Mouse (Mus musculus) stomach, embryonic 15.5 days (tissue): ENCODE data around the gene Tbccd1. TPM values are rescaled to one million over a fixed set of nuclear protein-coding genes. Genes with fewer than 3 reads are reported as not detected.

Experiments
- ATAC-seq: fragments of 200-750 bp; cut with Nextera tagmentation; 2 replicates; pipeline ENCODE4 v1.8.0; 2017; ENCODE audit warnings: low read depth, moderate number of reproducible peaks, moderate TSS enrichment; ENCODE audit not compliant: insufficient read depth, low FRiP score
- H3K27ac ChIP-seq: fragments of 300-500 bp; sonication (generic); 2 replicates; pipeline ENCODE4 v1.5.1; 2015; ENCODE audit warnings: mild to moderate bottlenecking, inconsistent platforms
- H3K27me3 ChIP-seq: fragments of 300-500 bp; sonication (generic); replicated peaks from 2 replicates; pipeline ENCODE4 v1.6.1; 2015; ENCODE audit warnings: inconsistent platforms
- H3K36me3 ChIP-seq: fragments of 300-500 bp; sonication (generic); 2 replicates; pipeline ENCODE4 v1.6.1; 2015; ENCODE audit warnings: inconsistent platforms
- H3K4me1 ChIP-seq: fragments of 300-500 bp; sonication (generic); 2 replicates; pipeline ENCODE4 v1.6.1; 2015; ENCODE audit warnings: inconsistent platforms
- H3K4me2 ChIP-seq: fragments of 300-500 bp; sonication (generic); 2 replicates; pipeline ENCODE4 v1.6.1; 2015; ENCODE audit warnings: mild to moderate bottlenecking, inconsistent platforms
- H3K4me3 ChIP-seq: fragments of 300-500 bp; sonication (generic); replicated peaks from 2 replicates; pipeline ENCODE4 v1.5.1; 2015; ENCODE audit warnings: inconsistent platforms
- H3K9ac ChIP-seq: fragments of 300-500 bp; sonication (generic); 2 replicates; pipeline ENCODE4 v1.6.1; 2015; ENCODE audit warnings: inconsistent platforms
- H3K9me3 ChIP-seq: fragments of 300-500 bp; sonication (generic); 2 replicates; pipeline ENCODE4 v1.6.1; 2016; ENCODE audit warnings: inconsistent platforms
- WGBS: fragments of 180-500 bp; shearing (Covaris S2); methylation state at CpG from one replicate; pipeline ENCODE4 v1.1.7; 2015; 5-methylcytosine and 5-hydroxymethylcytosine counted together
- polyA plus RNA-seq: library from polyadenylated mRNA; unstranded; fragments of >200 nt; fragmentation: Nextera tagmentation; extraction: Ambion mirVana; gene quantifications from 2 replicates; pipeline ENCODE4 v1.2.1, GENCODE M21; 2015

Gene Tbccd1
- polyA plus RNA-seq, 1 experiment from 2014 or later: 32.3 TPM

DNA sequence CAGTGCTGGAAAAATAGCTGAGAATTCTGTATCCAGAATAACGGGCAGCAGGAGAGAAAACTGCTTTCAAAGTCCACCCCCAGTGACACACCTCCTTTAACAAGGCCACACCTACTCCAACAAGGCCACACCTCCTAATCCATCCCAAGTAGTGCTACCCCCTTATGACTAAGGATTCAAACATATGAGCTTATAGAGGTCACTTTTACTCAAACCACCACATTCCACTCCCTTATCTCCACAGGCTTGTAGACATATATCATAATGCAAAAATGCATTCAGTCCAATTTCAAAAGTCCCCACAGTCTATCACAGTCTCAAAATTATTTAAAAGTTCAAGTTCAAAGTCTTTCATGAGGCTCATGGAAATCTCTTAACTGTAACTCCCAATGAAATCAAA is 9.8 kb downstream of the Tbccd1 start:
- no peaks in the 10 kb centered on the region for H3K27me3 ChIP-seq
- no peak overlapping the region for H3K9ac ChIP-seq
- ATAC-seq: no peak
- H3K4me2 ChIP-seq: no peak overlapping the region
- no peaks in the 10 kb centered on the region for H3K36me3 ChIP-seq
- H3K4me1 ChIP-seq: peaks cover 4% of the 10 kb centered on the region; the same call in 1 of the 2 replicates
- 94% methylated on average over 1 of the region's 1 CpGs for whole genome bisulfite sequencing
- no peak overlapping the region for H3K4me3 ChIP-seq
- no peaks in the 10 kb centered on the region for H3K9me3 ChIP-seq
- no peak overlapping the region for H3K27ac ChIP-seq

DNA sequence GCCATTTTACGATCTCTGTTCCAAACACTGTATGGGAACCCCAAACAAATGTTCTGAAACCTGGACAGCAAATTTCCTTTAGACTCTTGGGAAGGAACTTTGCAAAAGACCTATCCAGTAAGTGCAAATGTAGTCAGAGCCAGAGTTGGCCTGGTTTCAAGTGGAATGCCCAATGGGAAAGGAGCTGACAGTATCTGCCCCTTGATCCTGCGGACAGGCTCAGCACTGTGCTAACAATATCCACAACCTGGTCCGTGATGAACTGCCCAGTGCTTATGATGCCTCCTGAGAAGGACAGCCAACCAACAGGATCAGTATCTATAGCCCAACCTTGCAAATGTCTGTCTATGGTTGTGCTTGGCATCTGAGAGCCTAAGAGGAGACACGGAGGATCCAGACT is 12.0 kb downstream of the Tbccd1 start:
- Histone ChIP-seq H3K9me3 (no peaks in the 10 kb centered on the region), H3K9ac (no peak overlapping the region), H3K4me2 (no peak overlapping the region), H3K27me3 (no peaks in the 10 kb centered on the region), H3K27ac (no peak overlapping the region), H3K4me1 (peaks cover 4% of the 10 kb centered on the region; the same call in 1 of the 2 replicates), H3K4me3 (no peak overlapping the region), H3K36me3 (no peaks in the 10 kb centered on the region; the same call in 1 of the 2 replicates)
- ATAC-seq: no peak
- 81% methylated on average over 4 of the region's 4 CpGs for WGBS

DNA sequence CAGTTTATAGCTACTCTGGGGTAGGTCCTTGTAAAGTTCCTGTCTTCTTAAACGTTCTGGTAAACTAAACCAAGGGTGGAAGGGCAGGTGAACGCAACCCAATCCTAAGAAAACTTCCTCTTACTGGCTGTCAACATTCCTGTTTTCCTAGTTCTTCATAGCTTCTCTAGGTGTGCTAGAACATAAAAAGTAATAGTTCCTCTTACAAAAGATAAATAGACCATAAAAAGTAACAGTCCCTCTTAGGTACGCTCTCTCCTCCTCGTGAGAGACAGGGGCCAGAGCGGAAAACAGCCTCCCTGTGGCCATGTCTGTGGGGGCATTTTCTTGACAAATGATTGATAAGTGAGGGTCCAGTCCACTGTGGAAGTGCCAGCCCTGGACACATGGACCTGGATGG is 12.6 kb downstream of the Tbccd1 start:
- no peak for ATAC-seq
- H3K27ac ChIP-seq: peak overlapping the region; percentile 40; the same call in 1 of the 2 replicates

GRCm38 (mm10) chr16:22844061-22844801 is 13.2 kb downstream of the Tbccd1 start:
- no peaks in the 10 kb centered on the region for H3K9me3 ChIP-seq
- no peaks in the 10 kb centered on the region for H3K27me3 ChIP-seq
- H3K4me2 ChIP-seq: peak overlapping the region; percentile 88
- WGBS: 8% methylated on average over 26 of the region's 26 CpGs
- peak; percentile 88 for ATAC-seq
- H3K9ac ChIP-seq: peak overlapping the region; percentile 63
- H3K4me1 ChIP-seq: peaks cover 4% of the 10 kb centered on the region; the same call in 1 of the 2 replicates
- H3K4me3 ChIP-seq: peak overlapping the region; percentile 54
- H3K27ac ChIP-seq: peak overlapping the region; percentile 40; the same call in 1 of the 2 replicates
- H3K36me3 ChIP-seq: peaks cover 8% of the 10 kb centered on the region

More for the DNA sequence above, 12.6 kb downstream of the Tbccd1 start:
- H3K36me3 ChIP-seq: peaks cover 6% of the 10 kb centered on the region
- no peaks in the 10 kb centered on the region for H3K9me3 ChIP-seq
- peak overlapping the region; percentile 54 for H3K4me3 ChIP-seq
- peak overlapping the region; percentile 88 for H3K4me2 ChIP-seq
- peaks cover 4% of the 10 kb centered on the region; the same call in 1 of the 2 replicates for H3K4me1 ChIP-seq
- H3K27me3 ChIP-seq: no peaks in the 10 kb centered on the region
- 57% methylated on average over 5 of the region's 5 CpGs for WGBS
- H3K9ac ChIP-seq: no peak overlapping the region

GRCm38 (mm10) chr16:22842871-22843270 is 14.6 kb downstream of the Tbccd1 start:
- H3K36me3 ChIP-seq: peaks cover 8% of the 10 kb centered on the region
- H3K4me3 ChIP-seq: no peak overlapping the region
- H3K27ac ChIP-seq: no peak overlapping the region
- H3K27me3 ChIP-seq: no peaks in the 10 kb centered on the region
- 78% methylated on average over 5 of the region's 5 CpGs for WGBS
- no peak overlapping the region for H3K9ac ChIP-seq
- peak; percentile 82 for ATAC-seq
- H3K9me3 ChIP-seq: no peaks in the 10 kb centered on the region
- H3K4me1 ChIP-seq: peaks cover 4% of the 10 kb centered on the region; the same call in 1 of the 2 replicates
- no peak overlapping the region for H3K4me2 ChIP-seq

GRCm38 (mm10) chr16:22839146-22839857 is 18.2 kb downstream of the Tbccd1 start:
- no peak for ATAC-seq
- H3K4me2 ChIP-seq: no peak overlapping the region
- H3K27me3 ChIP-seq: no peaks in the 10 kb centered on the region
- WGBS: 76% methylated on average over 3 of the region's 3 CpGs
- H3K27ac ChIP-seq: no peak overlapping the region
- H3K4me1 ChIP-seq: 0 out of 2 replicates have a peak, but pooled peaks cover 3% of the 10 kb centered on the region
- H3K4me3 ChIP-seq: no peak overlapping the region
- peaks cover 14% of the 10 kb centered on the region for H3K36me3 ChIP-seq
- H3K9ac ChIP-seq: no peak overlapping the region
- no peaks in the 10 kb centered on the region for H3K9me3 ChIP-seq

GRCm38 (mm10) chr16:22832932-22833525 is 24.4 kb downstream of the Tbccd1 start:
- 90% methylated on average over 3 of the region's 3 CpGs for WGBS
- Histone ChIP-seq H3K27me3 (no peaks in the 10 kb centered on the region), H3K4me2 (no peak overlapping the region), H3K27ac (no peak overlapping the region), H3K36me3 (peaks cover 14% of the 10 kb centered on the region; the same call in 1 of the 2 replicates), H3K9ac (no peak overlapping the region), H3K9me3 (no peaks in the 10 kb centered on the region), H3K4me3 (no peak overlapping the region), H3K4me1 (no peaks in the 10 kb centered on the region)
- ATAC-seq: no peak

- Histone ChIP-seq H3K36me3 (peaks cover 5% of the 10 kb centered on the region; the same call in 1 of the 2 replicates), H3K4me1 (no peaks in the 10 kb centered on the region), H3K4me3 (no peak overlapping the region), H3K4me2 (no peak overlapping the region), H3K27me3 (no peaks in the 10 kb centered on the region), H3K9ac (no peak overlapping the region), H3K27ac (no peak overlapping the region), H3K9me3 (no peaks in the 10 kb centered on the region)
- WGBS: 57% methylated on average over 8 of the region's 8 CpGs
- no peak for ATAC-seq
Measured at GRCm38 (mm10) chr16:22820731-22821130, 36.7 kb downstream of the Tbccd1 start.

GRCm38 (mm10) chr16:22811477-22811876 is 46.0 kb downstream of the Tbccd1 start, which contains the start of gene Crygs:
Crygs (minus strand) TSS chr16:22811577.
- no peak within 1 kb of the TSS for H3K4me3 ChIP-seq
- no peak for ATAC-seq
- H3K4me1 ChIP-seq: no peaks in the 10 kb centered on the region
- WGBS: 50% methylated on average over 2 of the region's 2 CpGs
- H3K36me3 ChIP-seq: peaks cover 4% of the 10 kb centered on the region; the same call in 1 of the 2 replicates
- H3K4me2 ChIP-seq: no peak within 1 kb of the TSS
- no peaks in the 10 kb centered on the region for H3K9me3 ChIP-seq
- H3K27ac ChIP-seq: no peak within 1 kb of the TSS
- no peaks in the 10 kb centered on the region for H3K27me3 ChIP-seq
- no peak within 1 kb of the TSS for H3K9ac ChIP-seq

- Histone ChIP-seq H3K4me2 (peak overlapping the region; percentile 47), H3K9me3 (no peaks in the 10 kb centered on the region), H3K27me3 (no peaks in the 10 kb centered on the region), H3K36me3 (no peaks in the 10 kb centered on the region), H3K27ac (no peak overlapping the region), H3K4me1 (no peaks in the 10 kb centered on the region), H3K4me3 (0 out of 2 replicates have a peak overlapping the region, but pooled peaks have one; percentile 6), H3K9ac (no peak overlapping the region)
- 13% methylated on average over 17 of the region's 17 CpGs for WGBS
- no peak for ATAC-seq
Measured at GRCm38 (mm10) chr16:22807468-22808070, 49.9 kb downstream of the Tbccd1 start.

DNA sequence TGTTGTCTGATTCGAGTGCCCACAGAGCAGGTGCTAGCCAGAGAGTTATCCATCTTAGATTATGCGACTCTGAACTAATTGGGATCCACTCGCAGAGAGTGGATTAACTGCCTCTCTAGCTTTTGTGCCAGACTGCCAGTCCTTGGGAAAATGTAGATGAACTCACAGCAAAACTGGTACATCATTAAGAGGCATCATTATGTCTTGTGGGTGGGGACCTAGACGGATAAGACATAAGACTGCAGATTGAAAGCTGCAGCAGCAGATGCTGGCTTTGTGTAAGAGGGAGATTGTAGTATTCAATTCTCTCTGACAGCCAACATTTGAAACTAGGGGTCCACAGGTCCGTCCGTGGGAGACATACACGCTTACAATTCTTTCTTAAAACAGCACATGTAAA is 54.7 kb downstream of the Tbccd1 start:
- WGBS: 81% methylated on average over 7 of the region's 7 CpGs
- no peaks in the 10 kb centered on the region for H3K36me3 ChIP-seq
- no peak overlapping the region for H3K9ac ChIP-seq
- no peaks in the 10 kb centered on the region for H3K9me3 ChIP-seq
- H3K4me2 ChIP-seq: no peak overlapping the region
- no peak overlapping the region for H3K27ac ChIP-seq
- H3K4me1 ChIP-seq: no peaks in the 10 kb centered on the region
- H3K4me3 ChIP-seq: no peak overlapping the region
- ATAC-seq: no peak
- H3K27me3 ChIP-seq: no peaks in the 10 kb centered on the region
